Mouse (Mus musculus) embryonic fibroblast, embryonic 13.5 days (primary cell): ENCODE data around the gene Zic5.

Experiments used
- CTCF ChIP-seq: IDR thresholded peaks from 2 replicates; pipeline ENCODE4 v1.5.1; 2011; ENCODE audit warnings: mild to moderate bottlenecking, control low read depth, low read length, moderate library complexity, borderline replicate concordance; ENCODE audit not compliant: insufficient read depth
- POLR2A ChIP-seq: IDR thresholded peaks from 2 replicates; pipeline ENCODE4 v1.6.1; 2011; ENCODE audit warnings: low read depth, mild to moderate bottlenecking, control low read depth, low read length, moderate library complexity

DNA sequence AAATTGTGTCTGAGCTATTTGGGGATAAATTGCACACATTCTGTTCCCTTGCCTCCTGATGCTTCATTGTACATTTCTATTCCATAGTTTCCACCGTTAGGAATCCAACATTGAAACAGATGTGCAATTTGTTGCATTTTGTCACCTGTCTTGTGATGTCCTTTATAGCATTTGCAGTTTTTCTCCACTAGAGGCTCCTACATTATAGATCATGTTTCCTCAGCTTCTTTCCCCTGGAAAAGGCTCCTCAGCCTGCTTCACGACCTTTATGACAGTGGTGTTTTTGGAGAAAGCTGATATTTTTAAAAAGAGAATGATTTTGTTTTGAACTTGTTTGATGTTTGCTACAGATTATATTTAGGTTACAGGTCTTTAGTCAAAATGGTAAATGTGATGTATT, 43.6 kb upstream of the Zic5 start:
- TF ChIP-seq CTCF (no peak), POLR2A (no peak)
